Mouse (Mus musculus) lung, embryonic 16.5 days (tissue): Measurements from ENCODE around the gene Prpf31. TPM values are rescaled to one million over a fixed set of nuclear protein-coding genes. Genes with fewer than 3 reads are reported as not detected.

ENCODE experiments used
- microRNA-seq: library from miRNA; unstranded; fragments of <30 nt; microRNA quantifications from one replicate; pipeline ENCODE4, GENCODE M21; 2016
- polyA plus RNA-seq: library from polyadenylated mRNA; unstranded; fragments of >200 nt; fragmentation: Nextera tagmentation; extraction: Ambion mirVana; gene quantifications from 2 replicates; pipeline ENCODE4 v1.2.1, GENCODE M21; 2015

The Prpf31 gene
- polyA plus RNA-seq, 1 experiment from 2014 or later, result 91.0 TPM

Small RNA genes within 50 kb of the gene (microRNA-seq; reads per million reads assigned to microRNA genes)
- not detected for gene Gm25100
- gene Mir3572, result 2.0 reads per million, percentile 3 among the genes with 10 or more reads in this experiment

Other genes starting within 250 kb of the Prpf31 start
- 0.73 and 0.79 TPM in 2 replicates for gene Cacng8, start 239.3 kb upstream of the Prpf31 start, polyA plus RNA-seq
- 0.19 and 0.70 TPM in 2 replicates for gene Cacng6, start 205.8 kb upstream of the Prpf31 start, polyA plus RNA-seq
- 0.33 TPM in 1 of 2 replicates, not detected in the other for gene Tarm1, start 127.4 kb upstream of the Prpf31 start, polyA plus RNA-seq
- 0.40 TPM in 1 of 2 replicates, not detected in the other for gene Oscar, start 13.8 kb upstream of the Prpf31 start, polyA plus RNA-seq
- 502 and 505 TPM in 2 replicates for gene Ndufa3, start 12.6 kb upstream of the Prpf31 start, polyA plus RNA-seq
- 19.1 and 19.9 TPM in 2 replicates for gene Tfpt, start 56 bp upstream of the Prpf31 start, polyA plus RNA-seq
- gene Cnot3, start 15.3 kb downstream of the Prpf31 start, polyA plus RNA-seq, result 52.6 and 66.3 TPM in 2 replicates
- gene Leng1, start 35.9 kb downstream of the Prpf31 start, polyA plus RNA-seq, result 12.2 and 13.5 TPM in 2 replicates
- 33.8 and 41.3 TPM in 2 replicates for gene Tmc4, start 47.6 kb downstream of the Prpf31 start, polyA plus RNA-seq
- 258 and 270 TPM in 2 replicates for gene Tsen34, start 62.9 kb downstream of the Prpf31 start, polyA plus RNA-seq
- gene Mboat7, start 63.5 kb downstream of the Prpf31 start, polyA plus RNA-seq, result 47.0 and 51.3 TPM in 2 replicates
- 1,423 and 1,469 TPM in 2 replicates for gene Rps9, start 74.0 kb downstream of the Prpf31 start, polyA plus RNA-seq
- 1.3 and 1.6 TPM in 2 replicates for gene Pirb, start 90.4 kb downstream of the Prpf31 start, polyA plus RNA-seq
- 0.16 TPM in 1 of 2 replicates, not detected in the other for gene Gm15448, start 195.7 kb downstream of the Prpf31 start, polyA plus RNA-seq
- gene Pira2, start 215.1 kb downstream of the Prpf31 start, polyA plus RNA-seq, result 0.41 and 0.69 TPM in 2 replicates